Mouse (Mus musculus) G1E (cell line): ENCODE results near the gene Arhgef7.

ENCODE experiments used
- CTCF ChIP-seq: IDR thresholded peaks from 2 replicates; pipeline ENCODE4 v1.5.1; 2012; ENCODE audit warnings: low read depth, low read length, inconsistent platforms, mixed read lengths
- GATA1 ChIP-seq: IDR thresholded peaks from 2 replicates; pipeline ENCODE4 v1.6.1; 2012; ENCODE audit warnings: borderline replicate concordance, low read length, inconsistent platforms, mixed read lengths

GRCm38 (mm10) chr8:11831174-11831573 lies 103.7 kb downstream of the Arhgef7 start:
- TF ChIP-seq CTCF (no peak), GATA1 (no peak)
